Mouse (Mus musculus): ENCODE measurements at regions not wholly inside any gene's neighbourhood (a gene's known extent, or its start where the extent isn't known, plus 50 kb on each side); places are given as distances from the start of the nearest gene placed in this dataset.
A peak's percentile ranks its signal among the peaks of the same experiment; 100 is the strongest.

- DNase-seq (ENCODE audit: low spot score in 2 of 2) = no peak
These were observed 81.8 kb upstream of the Inhba start for GRCm38 (mm10) chr13:15929890-15930289.

GRCm38 (mm10) chr13:15931553-15932162 lies 80.0 kb upstream of the Inhba start:
- DNase-seq (ENCODE audit: low spot score in 2 of 2) = no peak

- no peak for DNase-seq (ENCODE audit: low spot score in 2 of 2)
These were observed 76.0 kb upstream of the Inhba start for GRCm38 (mm10) chr13:15935689-15936088.

- no peak for DNase-seq (ENCODE audit: low spot score in 2 of 2)
These were observed 75.5 kb upstream of the Inhba start for GRCm38 (mm10) chr13:15936109-15936508.

- peak; percentile 23 to 70 for DNase-seq (ENCODE audit: low spot score in 2 of 2)
These were observed 61.5 kb upstream of the Inhba start for GRCm38 (mm10) chr13:15950143-15950542.

- DNase-seq (ENCODE audit: low spot score in 2 of 2) = no peak
These were observed 60.6 kb upstream of the Inhba start for GRCm38 (mm10) chr13:15950885-15951610.
